Mouse (Mus musculus) left cerebral cortex, postnatal 36 days (tissue): ENCODE data around the gene Ptcd2. TPM values are rescaled to one million over a fixed set of nuclear protein-coding genes. Genes with fewer than 3 reads are reported as not detected.

Experiments used
- total RNA-seq, 2 experiments: library from RNA; stranded (reverse); gene quantifications; 2 replicates each; pipeline ENCODE4 v1.2.3; 2021

The Ptcd2 gene
- total RNA-seq, 2 experiments from 2014 or later = 31.4 to 33.9 TPM

Other genes starting within 250 kb of the Ptcd2 start
- gene Zfp366, start 159.9 kb downstream of the Ptcd2 start, total RNA-seq = 1 to 10 TPM; 3.2 to 4.8 TPM
- gene Mrps27, start 81 bp upstream of the Ptcd2 start, total RNA-seq = 10 to 100 TPM; 26.2 to 27.2 TPM
- gene Map1b, start 171.8 kb upstream of the Ptcd2 start, total RNA-seq = 100 to 1,000 TPM; 586 to 655 TPM